Mouse (Mus musculus): ENCODE measurements around the gene Lmna. TPM values are rescaled to one million over a fixed set of nuclear protein-coding genes. Genes with fewer than 3 reads are reported as not detected.
A peak's percentile ranks its signal among the peaks of the same experiment; 100 is the strongest.

Lmna gene
- total and polyA plus RNA-seq, 2 experiments, result 28.2 to 44.7 TPM

GRCm38 (mm10) chr3:88473571-88473970 is 36.2 kb downstream of the Lmna start:
- no peak overlapping the region for H3K4me3 ChIP-seq (ENCODE audit: insufficient read depth, low read depth, low read length)
- no peaks in the 10 kb centered on the region for H3K36me3 ChIP-seq (ENCODE audit: control insufficient read depth, insufficient read depth, low read length)
- H3K79me2 ChIP-seq (ENCODE audit: control insufficient read depth, insufficient read depth, low read length), result no peaks in the 10 kb centered on the region
- no peaks in the 10 kb centered on the region for H3K27me3 ChIP-seq (ENCODE audit: control insufficient read depth, insufficient read depth, low read length)
- peaks cover 6% of the 10 kb centered on the region; the same call in 1 of the 2 replicates for H3K4me1 ChIP-seq (ENCODE audit: control insufficient read depth, insufficient read depth, low read length)
- whole genome bisulfite sequencing, result 50% methylated on average over 1 of the region's 1 CpGs
- H3K9ac ChIP-seq (ENCODE audit: low read depth, low read length), result no peak overlapping the region
- TF ChIP-seq CTCF (IDR thresholded peaks at IDR 0.05; ENCODE audit: low read depth, low read length) (no peak), POLR2A (IDR thresholded peaks at IDR 0.05; ENCODE audit: extremely low read depth, insufficient read depth, low read length) (no peak)
- no peak for DNase-seq (ENCODE audit: extremely low read depth, low read depth, low spot score)
- H3K27ac ChIP-seq (replicated peaks; ENCODE audit: insufficient read depth, low read depth, low read length), result no peak overlapping the region

DNA sequence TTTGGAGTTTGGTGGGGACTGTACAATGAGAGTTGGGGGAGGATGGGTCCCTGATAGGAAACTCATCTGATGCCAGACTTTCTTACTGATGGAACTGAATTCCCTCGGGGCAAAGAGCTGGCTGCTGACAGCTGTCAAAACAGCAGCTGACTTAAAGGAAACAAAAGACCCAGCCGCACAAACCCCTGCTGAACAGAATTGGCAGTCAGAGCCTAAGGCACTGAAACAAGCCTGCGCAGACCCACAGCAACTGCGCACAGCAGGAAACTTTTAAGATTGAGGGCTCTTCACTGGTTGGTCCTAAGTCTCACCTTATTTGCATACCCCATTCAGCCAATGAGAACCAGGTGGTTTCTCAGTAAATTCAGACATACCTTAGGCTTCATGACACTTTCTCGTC is 36.7 kb downstream of the Lmna start:
- no peak for DNase-seq (ENCODE audit: extremely low read depth, low read depth, low spot score)
- peaks cover 6% of the 10 kb centered on the region; the same call in 1 of the 2 replicates for H3K4me1 ChIP-seq (ENCODE audit: control insufficient read depth, insufficient read depth, low read length)
- WGBS, result 73% methylated on average over 5 of the region's 5 CpGs
- no peak overlapping the region for H3K4me3 ChIP-seq (ENCODE audit: insufficient read depth, low read depth, low read length)
- no peak overlapping the region for H3K27ac ChIP-seq (replicated peaks; ENCODE audit: insufficient read depth, low read depth, low read length)
- H3K79me2 ChIP-seq (ENCODE audit: control insufficient read depth, insufficient read depth, low read length), result no peaks in the 10 kb centered on the region
- no peak overlapping the region for H3K9ac ChIP-seq (ENCODE audit: low read depth, low read length)
- no peaks in the 10 kb centered on the region for H3K27me3 ChIP-seq (ENCODE audit: control insufficient read depth, insufficient read depth, low read length)
- TF ChIP-seq POLR2A (IDR thresholded peaks at IDR 0.05; ENCODE audit: extremely low read depth, insufficient read depth, low read length) (no peak), CTCF (IDR thresholded peaks at IDR 0.05; ENCODE audit: low read depth, low read length) (no peak)
- no peaks in the 10 kb centered on the region for H3K36me3 ChIP-seq (ENCODE audit: control insufficient read depth, insufficient read depth, low read length)

DNA sequence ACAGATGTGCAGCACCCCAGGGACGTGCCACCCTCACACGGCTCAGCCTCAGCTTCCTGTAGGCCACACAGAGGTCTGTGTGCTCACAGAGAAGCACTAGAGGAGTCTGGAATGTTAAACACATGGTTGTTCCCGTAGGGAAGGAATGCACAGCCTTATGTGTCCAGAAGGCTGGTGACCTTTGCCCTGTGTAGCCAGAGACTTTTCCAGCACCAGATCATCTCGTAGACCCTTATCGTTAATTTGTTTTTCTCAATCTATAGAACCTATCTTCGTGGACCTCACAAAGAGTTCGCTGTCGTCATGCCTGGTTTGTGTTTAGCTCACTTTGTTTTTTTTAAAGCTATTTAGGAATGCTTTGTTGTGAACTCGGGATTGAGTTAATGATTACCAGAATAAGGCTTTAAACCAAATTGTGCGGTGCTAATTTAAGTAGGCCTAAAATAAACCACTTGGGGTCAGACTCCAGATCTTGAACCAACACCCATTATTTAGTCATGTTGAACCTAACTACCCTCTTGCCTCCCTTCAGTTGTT is 38.7 kb downstream of the Lmna start:
- WGBS, result 18% methylated on average over 10 of the region's 10 CpGs
- Histone ChIP-seq H3K27ac (replicated peaks; ENCODE audit: insufficient read depth, low read depth, low read length) (peak overlapping the region; percentile 51; the same call in 1 of the 2 replicates), H3K9ac (ENCODE audit: low read depth, low read length) (0 out of 2 replicates have a peak overlapping the region, but pooled peaks have one; percentile 12), H3K27me3 (ENCODE audit: control insufficient read depth, insufficient read depth, low read length) (no peaks in the 10 kb centered on the region), H3K79me2 (ENCODE audit: control insufficient read depth, insufficient read depth, low read length) (no peaks in the 10 kb centered on the region), H3K36me3 (ENCODE audit: control insufficient read depth, insufficient read depth, low read length) (no peaks in the 10 kb centered on the region), H3K4me3 (ENCODE audit: insufficient read depth, low read depth, low read length) (no peak overlapping the region), H3K4me1 (ENCODE audit: control insufficient read depth, insufficient read depth, low read length) (peaks cover 6% of the 10 kb centered on the region; the same call in 1 of the 2 replicates)
- peak; percentile 88 for DNase-seq (ENCODE audit: extremely low read depth, low read depth, low spot score)
- TF ChIP-seq CTCF (IDR thresholded peaks at IDR 0.05; ENCODE audit: low read depth, low read length) (no peak), POLR2A (IDR thresholded peaks at IDR 0.05; ENCODE audit: extremely low read depth, insufficient read depth, low read length) (no peak)

- Histone ChIP-seq H3K4me3 (ENCODE audit: insufficient read depth, low read depth, low read length) (no peak overlapping the region), H3K27ac (replicated peaks; ENCODE audit: insufficient read depth, low read depth, low read length) (no peak overlapping the region), H3K27me3 (ENCODE audit: control insufficient read depth, insufficient read depth, low read length) (no peaks in the 10 kb centered on the region), H3K9ac (ENCODE audit: low read depth, low read length) (no peak overlapping the region), H3K79me2 (ENCODE audit: control insufficient read depth, insufficient read depth, low read length) (no peaks in the 10 kb centered on the region), H3K4me1 (ENCODE audit: control insufficient read depth, insufficient read depth, low read length) (peaks cover 12% of the 10 kb centered on the region), H3K36me3 (ENCODE audit: control insufficient read depth, insufficient read depth, low read length) (no peaks in the 10 kb centered on the region)
- 91% methylated on average over 2 of the region's 2 CpGs for WGBS
- TF ChIP-seq POLR2A (IDR thresholded peaks at IDR 0.05; ENCODE audit: extremely low read depth, insufficient read depth, low read length), result no peak
- no peak for TF ChIP-seq CTCF (IDR thresholded peaks at IDR 0.05; ENCODE audit: low read depth, low read length)
- no peak for DNase-seq (ENCODE audit: extremely low read depth, low read depth, low spot score)
These were observed 40.3 kb downstream of the Lmna start for GRCm38 (mm10) chr3:88469466-88469865.

GRCm38 (mm10) chr3:88467116-88467824 is 42.5 kb downstream of the Lmna start:
- Histone ChIP-seq H3K27me3 (ENCODE audit: control insufficient read depth, insufficient read depth, low read length) (no peaks in the 10 kb centered on the region), H3K27ac (replicated peaks; ENCODE audit: insufficient read depth, low read depth, low read length) (no peak overlapping the region), H3K79me2 (ENCODE audit: control insufficient read depth, insufficient read depth, low read length) (no peaks in the 10 kb centered on the region), H3K4me3 (ENCODE audit: insufficient read depth, low read depth, low read length) (no peak overlapping the region), H3K9ac (ENCODE audit: low read depth, low read length) (no peak overlapping the region), H3K4me1 (ENCODE audit: control insufficient read depth, insufficient read depth, low read length) (peaks cover 14% of the 10 kb centered on the region), H3K36me3 (ENCODE audit: control insufficient read depth, insufficient read depth, low read length) (no peaks in the 10 kb centered on the region)
- 30% methylated on average over 16 of the region's 16 CpGs for WGBS
- peak; percentile 95 for TF ChIP-seq CTCF (IDR thresholded peaks at IDR 0.05; ENCODE audit: low read depth, low read length)
- TF ChIP-seq POLR2A (IDR thresholded peaks at IDR 0.05; ENCODE audit: extremely low read depth, insufficient read depth, low read length), result no peak
- DNase-seq (ENCODE audit: extremely low read depth, low read depth, low spot score), result peak; percentile 63

DNA sequence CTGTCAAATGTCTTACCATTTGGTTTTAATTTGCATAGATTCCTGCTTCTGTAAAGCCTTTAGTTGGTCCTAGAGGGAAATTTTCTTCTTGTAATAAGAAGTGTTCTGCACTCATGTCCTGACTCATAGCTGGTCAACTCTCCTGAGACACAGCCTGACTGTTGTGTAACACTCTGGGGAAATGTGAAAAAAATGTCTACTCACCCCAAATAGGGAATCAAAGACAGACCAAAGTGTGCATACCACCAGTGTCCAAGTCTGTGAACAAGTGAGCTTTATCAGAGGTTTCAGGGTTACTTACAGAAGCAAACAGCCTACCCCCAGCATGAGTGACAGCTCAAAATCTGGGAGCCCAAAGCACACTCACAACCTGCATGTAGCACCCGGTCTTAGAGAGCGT is 44.6 kb downstream of the Lmna start:
- H3K27ac ChIP-seq (replicated peaks; ENCODE audit: insufficient read depth, low read depth, low read length), result no peak overlapping the region
- WGBS, result 93% methylated on average over 2 of the region's 2 CpGs
- H3K9ac ChIP-seq (ENCODE audit: low read depth, low read length), result no peak overlapping the region
- DNase-seq (ENCODE audit: extremely low read depth, low read depth, low spot score), result peak; percentile 44
- peaks cover 8% of the 10 kb centered on the region for H3K4me1 ChIP-seq (ENCODE audit: control insufficient read depth, insufficient read depth, low read length)
- no peaks in the 10 kb centered on the region for H3K79me2 ChIP-seq (ENCODE audit: control insufficient read depth, insufficient read depth, low read length)
- no peaks in the 10 kb centered on the region for H3K36me3 ChIP-seq (ENCODE audit: control insufficient read depth, insufficient read depth, low read length)
- no peak for TF ChIP-seq CTCF (IDR thresholded peaks at IDR 0.05; ENCODE audit: low read depth, low read length)
- no peak for TF ChIP-seq POLR2A (IDR thresholded peaks at IDR 0.05; ENCODE audit: extremely low read depth, insufficient read depth, low read length)
- H3K4me3 ChIP-seq (ENCODE audit: insufficient read depth, low read depth, low read length), result no peak overlapping the region
- H3K27me3 ChIP-seq (ENCODE audit: control insufficient read depth, insufficient read depth, low read length), result no peaks in the 10 kb centered on the region

Data from liver, adult 2 months (tissue).